Mouse (Mus musculus) heart, adult 2 months (tissue): ENCODE data around the gene Wnt7b.

Experiments
- CTCF ChIP-seq: fragments of 200-600 bp; IDR thresholded peaks from 2 replicates; pipeline ENCODE4 v1.8.1; 2022; ENCODE audit warnings: antibody characterized with exemption, mild to moderate bottlenecking, moderate library complexity
- EP300 ChIP-seq: fragments of 200-500 bp; IDR thresholded peaks from 2 replicates; pipeline ENCODE4 v1.6.1; 2011; ENCODE audit warnings: low read depth, low read length, control low read depth; ENCODE audit not compliant: insufficient read depth
- POLR2A ChIP-seq: fragments of 200-500 bp; IDR thresholded peaks from 2 replicates; pipeline ENCODE4 v1.6.1; 2011; ENCODE audit warnings: mild to moderate bottlenecking, low read depth, low read length, control low read depth; ENCODE audit not compliant: insufficient read depth

- TF ChIP-seq EP300 (no peak), POLR2A (no peak), CTCF (no peak)
Observed at GRCm38 (mm10) chr15:85519438-85519837, 62.8 kb downstream of the Wnt7b start.
